Mouse (Mus musculus) CH12F3 (cell line): ENCODE results near the gene C3.

Experiments
- in situ Hi-C: fragments of 300-500 bp; cut with MboI; formaldehyde crosslinking; loops from 2 replicates; pipeline ENCODE4 v1.14.3; 2020; ENCODE audit warnings: low sequenced_read_pairs

C3 gene

DNA sequence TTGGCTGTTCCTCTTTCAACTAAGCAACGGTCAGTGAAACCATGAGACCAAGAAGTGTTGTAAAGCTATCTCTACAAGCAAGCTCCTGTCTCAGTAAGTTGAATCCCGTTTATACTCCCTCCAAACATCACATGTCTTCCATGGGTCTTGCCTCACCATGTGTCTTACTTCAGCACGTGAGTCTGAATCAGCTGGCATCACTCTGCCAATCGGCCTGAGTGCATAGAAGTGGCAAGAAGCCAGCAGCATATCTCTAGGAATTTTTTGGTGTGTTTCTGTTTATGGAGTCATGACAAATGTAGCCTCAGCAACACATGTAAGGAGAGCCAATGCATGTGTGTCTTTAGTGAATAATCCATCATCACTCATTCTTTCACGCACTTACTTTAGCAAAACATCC is 55.6 kb downstream of the C3 start:
- in situ Hi-C loops, result no loop called here

- in situ Hi-C loops, result no loop called here
Measured at GRCm38 (mm10) chr17:57170616-57171260, 57.2 kb downstream of the C3 start.

GRCm38 (mm10) chr17:57166800-57167791 is 60.8 kb downstream of the C3 start:
- in situ Hi-C loops, result loop anchor here (5.0 kb wide), 1 partner anchor 70 kb away; no protein-coding TSS in a partner anchor
